Mouse (Mus musculus): Measurements from ENCODE around the gene Ryr1. TPM values are rescaled to one million over a fixed set of nuclear protein-coding genes. Genes with fewer than 3 reads are reported as not detected.
A peak's percentile ranks its signal among the peaks of the same experiment; 100 is the strongest.

Gene Ryr1
- polyA plus RNA-seq, 1 experiment from 2014 or later, result 0.97 TPM

- H3K27ac ChIP-seq, result no peak overlapping the region
- H3K9me3 ChIP-seq, result 0 out of 2 replicates have a peak, but pooled peaks cover 5% of the 10 kb centered on the region
- no peak overlapping the region for H3K4me3 ChIP-seq
- H3K36me3 ChIP-seq, result no peaks in the 10 kb centered on the region
- H3K27me3 ChIP-seq (ENCODE audit: insufficient read depth, poor library complexity, severe bottlenecking), result no peaks in the 10 kb centered on the region
- H3K4me1 ChIP-seq (replicated peaks), result peaks cover 13% of the 10 kb centered on the region
- no peak for DNase-seq (ENCODE audit: low spot score)
- 83% methylated on average over 6 of the region's 6 CpGs for WGBS
Measured at GRCm38 (mm10) chr7:29037261-29037660, 87.7 kb downstream of the Ryr1 start.

DNA sequence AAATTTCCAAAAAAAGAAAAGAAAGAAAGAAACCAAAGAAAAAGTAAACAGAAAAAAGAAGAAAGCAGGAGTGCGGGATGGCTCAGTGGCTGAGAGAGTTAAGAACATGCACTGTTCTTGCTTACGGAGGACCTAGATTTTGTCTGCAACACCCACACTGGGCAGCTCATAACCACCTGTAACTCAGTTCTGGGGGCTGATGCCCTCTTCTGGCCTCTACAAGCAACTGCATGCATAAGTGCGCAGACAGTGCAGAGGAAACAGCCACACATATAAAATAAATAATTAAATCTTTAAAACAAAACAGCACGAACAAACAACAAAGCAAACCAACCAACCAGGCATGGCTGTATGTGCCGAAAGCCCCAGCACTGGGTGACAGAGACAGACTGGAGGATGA, 92.3 kb downstream of the Ryr1 start:
- Histone ChIP-seq H3K4me1 (replicated peaks) (no peaks in the 10 kb centered on the region), H3K27ac (no peak overlapping the region), H3K9me3 (0 out of 2 replicates have a peak, but pooled peaks cover 5% of the 10 kb centered on the region), H3K27me3 (ENCODE audit: insufficient read depth, poor library complexity, severe bottlenecking) (no peaks in the 10 kb centered on the region), H3K4me3 (no peak overlapping the region), H3K36me3 (no peaks in the 10 kb centered on the region)
- 85% methylated on average over 5 of the region's 5 CpGs for WGBS
- DNase-seq (ENCODE audit: low spot score), result no peak

DNA sequence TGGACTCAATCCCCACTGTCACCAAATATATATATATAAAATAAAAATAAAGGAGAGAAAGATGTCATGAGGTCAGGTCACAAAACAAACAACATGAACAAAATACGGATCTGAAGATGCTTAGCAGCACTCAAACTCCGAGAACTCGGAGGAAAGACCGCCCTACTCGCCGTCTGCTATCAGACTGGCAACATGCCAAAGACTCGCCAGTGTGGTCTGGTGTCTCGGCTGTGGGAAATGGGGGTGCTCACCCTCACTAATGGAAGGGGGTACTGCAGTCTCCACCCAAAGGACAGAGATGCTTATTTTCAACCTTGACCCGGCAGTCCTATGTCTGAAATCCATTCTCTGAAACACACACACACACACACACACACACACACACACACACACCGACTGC, 93.3 kb downstream of the Ryr1 start:
- Histone ChIP-seq H3K9me3 (0 out of 2 replicates have a peak, but pooled peaks cover 5% of the 10 kb centered on the region), H3K4me1 (replicated peaks) (no peaks in the 10 kb centered on the region), H3K27me3 (ENCODE audit: insufficient read depth, poor library complexity, severe bottlenecking) (no peaks in the 10 kb centered on the region), H3K36me3 (no peaks in the 10 kb centered on the region), H3K4me3 (no peak overlapping the region), H3K27ac (no peak overlapping the region)
- DNase-seq (ENCODE audit: low spot score), result no peak
- 94% methylated on average over 10 of the region's 10 CpGs for WGBS

DNA sequence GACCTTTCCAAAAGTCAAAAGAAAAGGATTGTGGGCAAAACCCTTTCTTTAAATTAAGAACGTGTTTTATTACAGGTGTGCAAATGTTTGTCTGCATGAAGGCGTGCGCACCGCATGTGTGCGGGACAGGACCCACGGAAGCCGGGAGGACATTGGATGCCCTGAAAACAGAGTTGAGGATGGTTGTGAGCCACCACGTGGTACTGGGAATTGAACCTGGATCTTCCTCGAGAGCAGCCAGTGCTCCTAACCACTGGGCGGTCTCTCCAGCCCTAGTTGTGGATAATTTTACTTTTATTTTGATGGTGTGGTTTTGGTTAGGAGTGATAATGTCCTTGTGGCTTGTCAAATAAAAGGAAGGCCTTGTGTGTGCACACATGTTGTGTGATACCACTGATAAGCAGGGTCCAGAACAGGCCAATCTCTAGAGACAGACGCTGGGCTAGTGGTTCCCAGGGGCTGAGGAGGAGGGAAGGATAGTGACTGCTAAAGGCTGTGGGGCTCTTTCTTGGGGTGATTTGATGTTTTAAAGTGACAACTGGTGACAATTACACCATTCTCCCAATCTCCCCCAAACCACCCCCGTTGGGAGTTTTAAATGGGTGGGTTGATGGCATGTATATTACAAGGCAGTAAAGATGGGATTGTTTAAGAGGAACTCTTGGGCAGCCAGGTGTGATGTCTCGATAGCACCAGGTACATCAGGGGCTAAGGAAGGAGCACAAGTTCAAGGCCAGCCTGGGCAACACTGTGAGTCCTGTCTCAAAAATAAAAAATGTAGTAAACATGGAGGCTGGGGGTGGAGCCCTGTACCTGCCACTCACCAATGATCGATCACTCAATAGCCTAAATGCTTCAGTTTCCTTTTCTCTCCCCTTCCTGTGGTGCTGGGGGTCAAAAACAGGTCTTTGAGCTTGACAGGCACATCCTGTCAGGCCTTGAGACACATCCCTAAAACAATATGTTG, 95.0 kb downstream of the Ryr1 start:
- no peak for DNase-seq (ENCODE audit: low spot score)
- WGBS, result 85% methylated on average over 14 of the region's 14 CpGs
- Histone ChIP-seq H3K27me3 (ENCODE audit: insufficient read depth, poor library complexity, severe bottlenecking) (no peaks in the 10 kb centered on the region), H3K4me1 (replicated peaks) (no peaks in the 10 kb centered on the region), H3K9me3 (no peaks in the 10 kb centered on the region), H3K4me3 (no peak overlapping the region), H3K27ac (no peak overlapping the region), H3K36me3 (no peaks in the 10 kb centered on the region)

DNA sequence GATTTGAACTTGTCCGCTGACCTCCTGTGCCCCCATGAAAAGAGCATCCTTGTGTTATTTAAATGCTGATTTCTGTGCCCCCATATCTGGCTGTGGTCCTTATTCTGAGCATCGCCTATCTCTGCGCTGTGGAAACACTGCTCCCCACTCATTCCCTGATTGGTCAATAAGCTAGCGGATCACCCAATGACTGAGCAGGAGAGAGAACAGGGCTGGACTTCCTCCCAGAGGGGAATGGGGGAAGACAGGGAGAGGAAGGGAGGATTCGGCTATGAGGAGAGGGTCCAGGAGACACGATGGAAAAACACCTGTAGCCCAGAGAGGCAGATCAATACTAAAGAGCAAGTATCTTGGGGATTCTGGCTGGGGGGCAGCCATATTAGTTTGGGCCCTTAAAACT, 96.2 kb downstream of the Ryr1 start:
- Histone ChIP-seq H3K36me3 (no peaks in the 10 kb centered on the region), H3K27ac (no peak overlapping the region), H3K4me1 (replicated peaks) (no peaks in the 10 kb centered on the region), H3K27me3 (ENCODE audit: insufficient read depth, poor library complexity, severe bottlenecking) (no peaks in the 10 kb centered on the region), H3K4me3 (no peak overlapping the region), H3K9me3 (no peaks in the 10 kb centered on the region)
- 82% methylated on average over 6 of the region's 6 CpGs for WGBS
- no peak for DNase-seq (ENCODE audit: low spot score)

- H3K4me1 ChIP-seq (replicated peaks), result no peaks in the 10 kb centered on the region
- H3K9me3 ChIP-seq, result no peaks in the 10 kb centered on the region
- no peak overlapping the region for H3K27ac ChIP-seq
- no peaks in the 10 kb centered on the region for H3K36me3 ChIP-seq
- H3K4me3 ChIP-seq, result no peak overlapping the region
- no peak for DNase-seq (ENCODE audit: low spot score)
- peaks cover 10% of the 10 kb centered on the region; the same call in 1 of the 2 replicates for H3K27me3 ChIP-seq (ENCODE audit: insufficient read depth, poor library complexity, severe bottlenecking)
- whole genome bisulfite sequencing, result 79% methylated on average over 4 of the region's 4 CpGs
Measured at GRCm38 (mm10) chr7:29026811-29027210, 98.2 kb downstream of the Ryr1 start.

DNA sequence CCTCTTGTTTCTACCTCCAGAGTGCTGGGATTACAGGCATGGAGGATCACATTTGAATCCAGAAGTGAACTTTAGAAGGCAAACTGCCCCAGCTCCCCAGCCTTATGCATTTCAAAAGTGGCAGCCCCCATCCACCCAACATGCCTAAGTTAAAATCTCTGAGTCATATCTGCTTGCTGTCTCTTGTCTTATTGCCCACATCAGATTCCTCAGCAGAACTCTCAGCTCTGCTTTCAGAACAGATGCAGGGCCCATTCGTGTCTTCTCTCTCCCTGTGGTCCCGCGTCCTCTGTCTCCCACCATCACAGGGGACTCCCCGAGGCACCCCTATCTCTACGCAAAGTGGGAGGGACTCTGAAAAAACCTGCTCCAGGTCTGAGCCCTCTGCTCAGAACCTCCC, 98.8 kb downstream of the Ryr1 start:
- Histone ChIP-seq H3K4me3 (no peak overlapping the region), H3K27me3 (ENCODE audit: insufficient read depth, poor library complexity, severe bottlenecking) (peaks cover 14% of the 10 kb centered on the region), H3K9me3 (no peaks in the 10 kb centered on the region), H3K4me1 (replicated peaks) (no peaks in the 10 kb centered on the region), H3K27ac (no peak overlapping the region), H3K36me3 (no peaks in the 10 kb centered on the region)
- 91% methylated on average over 5 of the region's 5 CpGs for WGBS
- no peak for DNase-seq (ENCODE audit: low spot score)

DNA sequence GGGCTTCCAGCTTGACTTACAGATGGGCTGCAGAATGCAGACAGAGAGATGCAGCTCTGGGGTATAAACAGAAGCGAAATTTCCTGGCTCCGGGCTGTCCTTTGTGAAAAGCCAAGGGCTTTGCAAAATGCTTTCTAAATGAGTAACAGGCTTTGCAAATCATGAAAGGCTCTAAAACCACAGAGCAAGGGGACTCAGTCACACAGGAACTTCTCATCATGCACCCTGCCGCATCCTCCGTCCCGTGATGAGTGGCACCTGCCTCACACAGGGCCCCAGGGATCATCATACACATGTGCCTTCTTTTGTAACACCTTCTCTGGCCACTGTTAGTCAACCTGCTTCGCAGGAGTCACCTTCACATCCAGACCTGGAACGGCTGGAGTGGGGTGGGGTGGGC, 99.4 kb downstream of the Ryr1 start:
- no peak for DNase-seq (ENCODE audit: low spot score)
- Histone ChIP-seq H3K4me3 (no peak overlapping the region), H3K27me3 (ENCODE audit: insufficient read depth, poor library complexity, severe bottlenecking) (peaks cover 20% of the 10 kb centered on the region), H3K9me3 (no peaks in the 10 kb centered on the region), H3K27ac (no peak overlapping the region), H3K4me1 (replicated peaks) (no peaks in the 10 kb centered on the region), H3K36me3 (no peaks in the 10 kb centered on the region)
- 83% methylated on average over 7 of the region's 7 CpGs for WGBS

DNA sequence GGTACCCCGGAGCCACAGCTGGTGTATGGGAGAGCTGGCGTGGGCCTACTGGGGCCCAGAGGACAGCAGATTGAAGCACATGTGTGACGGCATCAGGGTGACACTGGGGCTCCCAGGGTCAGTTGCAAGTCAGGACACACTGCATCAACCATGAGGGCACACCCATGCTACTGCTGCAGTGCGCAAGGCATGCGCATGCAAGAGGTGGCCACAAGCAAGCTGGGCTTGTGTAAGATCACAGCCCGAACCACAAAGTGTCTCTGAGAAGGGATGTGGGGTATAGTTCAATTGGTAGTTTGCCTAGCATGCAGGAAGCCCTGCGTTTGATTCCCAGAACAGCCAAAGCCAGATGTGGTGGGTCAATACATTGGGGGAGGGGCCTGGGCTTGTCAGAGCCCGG, 101.5 kb downstream of the Ryr1 start:
- no peak overlapping the region for H3K27ac ChIP-seq
- H3K27me3 ChIP-seq (ENCODE audit: insufficient read depth, poor library complexity, severe bottlenecking), result peaks cover 41% of the 10 kb centered on the region
- WGBS, result 90% methylated on average over 8 of the region's 8 CpGs
- H3K9me3 ChIP-seq, result no peaks in the 10 kb centered on the region
- H3K4me3 ChIP-seq, result no peak overlapping the region
- no peaks in the 10 kb centered on the region for H3K36me3 ChIP-seq
- H3K4me1 ChIP-seq (replicated peaks), result peaks cover 9% of the 10 kb centered on the region
- DNase-seq (ENCODE audit: low spot score), result no peak

GRCm38 (mm10) chr7:29022479-29022878, 102.5 kb downstream of the Ryr1 start:
- H3K27ac ChIP-seq, result no peak overlapping the region
- no peak for DNase-seq (ENCODE audit: low spot score)
- no peaks in the 10 kb centered on the region for H3K36me3 ChIP-seq
- peaks cover 51% of the 10 kb centered on the region for H3K27me3 ChIP-seq (ENCODE audit: insufficient read depth, poor library complexity, severe bottlenecking)
- 92% methylated on average over 8 of the region's 8 CpGs for WGBS
- H3K4me1 ChIP-seq (replicated peaks), result peaks cover 9% of the 10 kb centered on the region
- no peak overlapping the region for H3K4me3 ChIP-seq
- no peaks in the 10 kb centered on the region for H3K9me3 ChIP-seq

DNA sequence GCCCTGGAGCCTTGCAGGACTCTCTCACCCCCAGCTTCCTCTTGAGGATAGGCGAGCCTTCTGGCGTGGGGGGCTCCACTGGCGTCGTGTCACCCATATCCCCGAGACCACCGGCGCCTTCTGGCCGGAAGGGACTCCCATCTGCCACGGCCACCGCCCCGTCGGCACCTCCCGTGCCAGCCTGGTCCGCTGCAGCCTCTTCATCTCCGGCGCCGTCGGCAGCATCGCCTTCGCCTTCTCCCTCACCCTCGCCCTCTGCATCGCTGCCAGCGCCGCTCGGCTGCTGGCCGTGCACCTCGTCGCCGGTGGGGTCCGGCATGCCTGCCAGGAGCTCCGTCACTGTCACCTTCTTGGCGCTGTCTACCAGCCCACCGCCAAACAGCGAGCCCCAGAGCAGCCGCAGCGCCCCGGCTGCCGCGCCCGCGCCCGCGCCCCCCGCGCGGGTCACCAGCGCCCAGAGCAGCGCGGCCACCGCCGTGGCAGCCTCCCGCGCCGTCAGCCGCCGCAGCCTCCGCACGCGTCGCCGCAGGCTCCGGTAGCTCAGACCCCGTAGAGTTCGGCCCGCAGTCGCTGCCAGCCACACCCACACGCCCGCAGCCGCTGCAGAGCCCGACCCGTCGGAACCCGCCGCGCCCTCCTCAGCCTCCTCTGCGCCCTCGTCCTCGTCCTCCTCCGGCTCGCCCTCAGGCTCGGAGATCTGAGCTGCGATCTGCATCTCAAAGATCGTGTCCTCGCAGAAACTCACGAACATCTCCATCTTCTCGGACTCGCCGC, 105.3 kb downstream of the Ryr1 start:
- Histone ChIP-seq H3K4me1 (replicated peaks) (peaks cover 9% of the 10 kb centered on the region), H3K27me3 (ENCODE audit: insufficient read depth, poor library complexity, severe bottlenecking) (peaks cover 63% of the 10 kb centered on the region), H3K27ac (peak overlapping the region; percentile 50; the same call in 1 of the 2 replicates), H3K9me3 (peaks cover 7% of the 10 kb centered on the region), H3K36me3 (no peaks in the 10 kb centered on the region), H3K4me3 (peak overlapping the region; percentile 52)
- WGBS, result 5% methylated on average over 88 of the region's 88 CpGs
- peak; percentile 28 for DNase-seq (ENCODE audit: low spot score)

GRCm38 (mm10) chr7:29017222-29017621, 107.8 kb downstream of the Ryr1 start:
- Histone ChIP-seq H3K36me3 (no peaks in the 10 kb centered on the region), H3K27me3 (ENCODE audit: insufficient read depth, poor library complexity, severe bottlenecking) (peaks cover 55% of the 10 kb centered on the region), H3K4me3 (no peak overlapping the region), H3K27ac (no peak overlapping the region), H3K9me3 (peaks cover 7% of the 10 kb centered on the region), H3K4me1 (replicated peaks) (peaks cover 9% of the 10 kb centered on the region)
- no peak for DNase-seq (ENCODE audit: low spot score)
- 85% methylated on average over 7 of the region's 7 CpGs for WGBS

DNA sequence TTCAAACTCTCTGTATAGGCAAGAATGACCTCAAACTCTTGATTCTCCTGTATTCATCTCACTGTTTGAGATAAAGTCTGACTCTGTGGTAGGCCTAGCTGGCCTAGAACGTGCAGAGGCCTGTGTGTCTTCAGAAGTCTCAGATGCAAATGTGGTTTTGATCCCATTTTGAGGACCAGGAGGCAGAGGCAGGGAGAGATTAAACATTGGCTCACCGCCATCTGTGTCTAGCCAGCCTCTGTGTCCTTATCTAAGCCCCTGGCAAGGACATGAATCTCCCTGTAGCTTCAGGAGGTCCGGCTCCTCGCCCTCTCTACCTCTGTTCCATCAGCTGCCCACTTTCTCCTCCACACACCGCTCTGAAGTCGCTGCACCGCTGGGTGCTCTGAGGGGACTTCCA, 108.5 kb downstream of the Ryr1 start:
- Histone ChIP-seq H3K27me3 (ENCODE audit: insufficient read depth, poor library complexity, severe bottlenecking) (peaks cover 51% of the 10 kb centered on the region), H3K4me1 (replicated peaks) (peaks cover 9% of the 10 kb centered on the region)
- 89% methylated on average over 7 of the region's 7 CpGs for WGBS

More for the DNA sequence above, 108.5 kb downstream of the Ryr1 start:
- no peak overlapping the region for H3K27ac ChIP-seq
- no peaks in the 10 kb centered on the region for H3K36me3 ChIP-seq
- no peak overlapping the region for H3K4me3 ChIP-seq
- peaks cover 7% of the 10 kb centered on the region for H3K9me3 ChIP-seq
- DNase-seq (ENCODE audit: low spot score), result no peak

Data from hindbrain, embryonic 10.5 days (tissue).